Mouse (Mus musculus): ENCODE results near the gene Dyrk1a.

Dyrk1a gene

DNA sequence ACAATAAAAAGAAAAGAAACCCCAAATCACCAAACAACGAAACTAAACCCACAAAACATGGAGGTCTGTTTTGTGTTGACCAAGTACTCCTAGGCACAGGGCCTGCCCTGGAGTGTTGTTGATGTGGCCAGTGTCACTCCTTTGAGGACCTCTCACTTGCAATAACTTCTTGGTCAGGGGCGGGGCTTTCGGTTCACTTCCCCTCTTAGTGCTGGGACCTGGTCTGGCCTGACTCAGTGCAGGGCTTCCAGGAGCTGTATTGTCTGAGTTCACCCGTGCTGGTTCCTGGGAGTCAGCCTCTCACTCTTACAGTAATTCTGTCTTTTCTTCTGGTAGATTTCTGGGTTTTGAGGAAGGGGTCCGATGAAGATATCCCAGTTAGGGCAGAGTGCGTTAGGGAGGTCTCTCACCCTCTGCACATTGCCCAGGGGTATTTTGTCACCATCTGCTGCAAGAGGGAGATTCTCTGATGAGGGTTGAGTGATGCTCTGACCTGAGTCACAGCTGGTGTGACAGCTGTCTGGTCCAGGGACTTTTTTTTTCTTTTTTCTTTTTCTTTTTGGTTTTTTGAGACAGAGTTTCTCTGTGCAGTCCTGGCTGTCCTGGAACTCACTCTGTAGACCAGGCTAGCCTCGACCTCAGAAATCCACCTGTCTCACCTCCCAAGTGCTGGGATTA lies 150.8 kb downstream of the Dyrk1a start:
- no peak for DNase-seq

DNA sequence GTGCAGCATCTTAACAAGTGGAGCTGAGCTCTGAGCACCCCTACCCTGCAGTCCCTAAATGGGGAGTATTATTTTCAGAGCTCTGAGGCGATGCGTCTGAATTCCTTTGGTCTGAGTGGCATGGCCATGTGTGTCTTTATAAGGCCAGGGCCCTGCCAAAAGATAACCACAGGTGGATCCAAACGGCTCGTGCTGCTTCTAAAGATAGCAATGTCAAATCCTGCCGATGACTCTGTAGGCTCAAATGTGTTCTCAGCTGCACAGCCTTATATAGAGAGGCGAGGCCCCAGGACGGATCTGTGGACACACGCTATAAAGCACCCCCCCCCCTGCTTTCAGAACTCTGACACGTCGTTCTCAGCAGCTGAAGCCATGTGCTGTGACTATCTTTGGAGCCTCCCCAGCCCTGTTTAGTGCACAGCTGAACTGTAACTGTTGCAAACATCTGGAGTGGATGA lies 151.8 kb downstream of the Dyrk1a start:
- no peak for DNase-seq

DNA sequence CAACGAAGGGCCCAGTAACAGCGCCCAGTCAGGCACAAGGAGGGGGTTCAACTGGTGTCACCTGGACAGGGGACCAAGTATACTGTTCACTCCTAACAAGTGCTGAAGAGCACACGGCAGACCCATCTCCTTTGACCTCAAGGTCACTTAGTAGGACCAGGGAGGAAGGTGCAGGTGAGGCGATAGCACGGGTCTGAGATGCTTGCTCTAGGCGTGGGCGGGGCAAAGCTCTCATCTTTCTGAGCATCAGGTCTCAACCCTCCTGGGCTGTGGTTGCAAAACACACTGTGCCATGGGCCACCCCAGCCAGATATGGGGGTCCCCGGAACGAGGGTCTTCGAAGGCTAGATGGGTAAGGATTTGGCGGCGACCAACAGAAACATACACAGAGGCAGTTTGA lies 153.1 kb downstream of the Dyrk1a start:
- peak in 1 of 2 experiments; percentile 15 for DNase-seq

DNA sequence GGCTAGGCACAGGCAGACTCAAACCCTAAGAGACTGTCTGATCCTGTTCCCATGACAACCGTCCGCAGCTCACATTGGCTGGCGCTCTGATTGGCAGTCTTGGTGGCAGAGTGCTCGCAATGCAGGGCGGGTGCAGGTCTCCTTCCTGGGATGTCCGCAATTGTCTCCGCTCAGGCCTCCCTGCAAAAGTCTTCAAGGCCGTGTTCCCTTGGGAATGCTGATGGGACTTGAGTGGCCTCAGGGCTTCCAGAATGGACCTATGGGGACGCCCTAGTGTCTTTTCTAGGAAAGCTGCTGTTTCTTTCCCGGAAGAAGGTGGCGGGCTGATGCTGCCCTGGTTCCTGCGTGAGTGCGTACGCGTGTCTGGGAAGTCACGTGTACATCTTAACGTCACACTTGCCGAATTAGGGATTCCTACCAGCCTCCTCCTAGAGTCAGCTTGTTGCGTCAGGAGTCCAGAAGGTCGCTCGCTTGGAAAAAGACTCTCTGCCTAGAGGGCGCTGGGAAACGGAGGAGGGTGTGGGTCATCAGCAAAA lies 154.3 kb downstream of the Dyrk1a start:
- peak; percentile 88 to 95 for DNase-seq

DNA sequence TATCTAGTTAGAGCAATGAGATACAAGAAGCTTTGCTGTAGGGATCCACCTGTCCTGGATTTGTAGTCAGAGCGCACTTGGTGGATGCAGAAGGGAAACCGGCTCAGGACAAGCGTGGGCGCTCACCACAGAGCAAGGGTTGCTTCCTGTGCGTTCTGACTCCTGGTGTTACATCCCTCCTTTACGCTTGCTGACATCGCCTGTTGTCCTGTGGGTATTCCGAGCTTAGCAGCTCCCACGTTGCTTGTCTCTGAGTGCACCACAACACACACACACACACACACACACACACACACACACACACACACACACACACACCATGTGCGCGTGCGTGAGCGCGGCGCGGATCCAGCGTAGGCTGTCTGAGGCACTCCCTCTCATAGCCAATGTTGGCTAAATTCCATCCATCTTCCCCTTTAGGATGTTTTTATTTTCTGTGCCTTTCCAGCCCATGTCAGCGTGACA lies 155.0 kb downstream of the Dyrk1a start:
- peak; percentile 47 to 69 for DNase-seq

DNA sequence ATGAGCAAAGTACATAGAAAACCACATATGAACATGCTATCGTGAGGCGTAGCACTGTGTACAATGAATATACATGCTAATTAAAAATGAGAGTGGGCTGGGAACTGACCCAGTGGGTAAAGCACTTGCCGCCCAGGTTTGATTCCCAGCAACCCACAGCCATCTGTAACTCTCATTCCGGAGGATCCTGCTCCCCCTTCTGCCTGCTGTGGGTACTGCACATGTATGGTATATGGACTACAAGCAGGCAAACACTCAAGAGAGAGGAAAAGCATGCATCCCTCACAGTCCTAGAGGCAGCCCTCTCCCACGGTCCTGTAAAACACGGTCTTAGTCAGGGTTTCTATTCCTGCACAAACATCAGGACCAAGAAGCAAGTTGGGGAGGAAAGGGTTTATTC lies 159.4 kb downstream of the Dyrk1a start:
- no peak for DNase-seq

DNA sequence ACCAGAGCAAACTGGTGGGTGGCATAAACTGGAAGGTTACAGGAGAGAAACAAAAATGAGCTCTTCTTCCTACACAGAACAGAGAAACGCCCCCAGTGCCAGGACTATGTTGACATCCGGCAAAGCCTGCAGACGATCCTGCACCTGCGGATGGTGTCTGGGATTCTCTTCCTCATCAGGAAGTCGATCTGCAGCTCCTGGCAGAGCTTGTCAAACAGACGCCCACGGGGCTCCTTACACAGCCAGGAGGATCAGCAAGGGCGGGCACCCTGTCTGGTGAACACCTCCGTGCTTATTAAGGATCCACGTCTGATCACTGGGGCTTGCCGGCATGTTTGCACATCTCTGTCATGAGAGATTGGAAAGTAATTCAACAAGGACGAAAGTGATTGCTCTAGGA lies 161.2 kb downstream of the Dyrk1a start:
- DNase-seq: no peak

DNA sequence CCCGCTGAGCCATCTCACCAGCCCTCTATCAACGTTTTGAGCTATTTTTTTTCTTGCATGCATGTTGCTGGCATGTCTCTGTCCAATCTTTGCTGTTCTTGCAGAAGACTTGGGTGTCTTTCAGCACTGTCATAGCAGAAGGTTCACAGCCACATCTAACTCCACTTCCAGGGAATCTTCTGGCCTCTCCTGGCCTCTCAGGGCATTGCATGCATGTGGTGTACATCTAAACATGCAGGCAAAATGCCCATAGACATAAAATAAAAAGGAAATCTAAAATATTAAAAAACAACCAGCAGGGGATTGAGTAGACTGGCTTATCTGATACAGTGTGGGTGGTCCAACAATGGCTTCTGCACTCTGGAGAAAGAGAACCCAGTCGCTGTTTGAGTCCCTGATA lies 165.7 kb downstream of the Dyrk1a start:
- no peak for DNase-seq

DNA sequence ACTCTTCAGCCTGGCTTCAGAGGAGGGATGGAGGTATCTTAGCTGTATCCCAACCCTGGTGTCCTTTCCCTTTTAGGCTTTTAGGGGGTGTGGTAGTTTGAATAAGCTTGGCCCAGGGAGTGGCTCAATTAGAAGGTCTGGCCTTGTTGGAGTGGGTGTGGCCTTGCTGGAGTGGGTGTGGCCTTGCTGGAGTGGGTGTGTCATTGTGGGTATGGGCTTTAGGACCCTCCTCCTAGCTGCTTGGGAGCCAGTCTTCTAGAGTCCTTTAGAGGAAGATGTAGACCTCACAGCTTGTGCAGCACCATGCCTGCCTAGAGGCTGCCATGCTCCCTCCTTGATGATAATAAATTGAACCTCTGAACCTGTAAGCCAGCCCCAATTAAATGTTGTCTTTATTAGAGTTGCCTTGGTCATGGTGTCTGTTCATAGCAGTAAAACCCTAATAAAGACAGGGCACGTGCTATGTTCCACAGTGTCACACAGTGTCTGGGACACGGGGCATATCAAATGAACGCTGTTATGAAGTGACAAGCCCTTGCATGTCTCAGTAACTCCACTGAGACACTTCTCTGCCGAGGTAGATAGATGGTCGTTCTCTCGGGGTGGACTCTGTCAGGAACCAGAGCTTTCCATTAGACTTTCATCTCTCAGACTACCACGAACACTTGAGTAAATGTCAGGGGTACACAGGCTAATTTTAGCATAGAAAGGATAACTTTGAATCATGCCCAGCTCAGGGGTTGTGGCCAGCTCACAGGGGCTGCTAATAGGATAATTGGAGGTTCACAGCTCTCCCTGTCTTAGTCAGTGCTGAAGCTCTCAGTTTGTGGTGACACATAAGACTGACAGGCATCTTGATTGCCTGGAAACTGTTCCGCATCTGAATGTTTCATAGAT lies 166.9 kb downstream of the Dyrk1a start:
- no peak for DNase-seq

DNA sequence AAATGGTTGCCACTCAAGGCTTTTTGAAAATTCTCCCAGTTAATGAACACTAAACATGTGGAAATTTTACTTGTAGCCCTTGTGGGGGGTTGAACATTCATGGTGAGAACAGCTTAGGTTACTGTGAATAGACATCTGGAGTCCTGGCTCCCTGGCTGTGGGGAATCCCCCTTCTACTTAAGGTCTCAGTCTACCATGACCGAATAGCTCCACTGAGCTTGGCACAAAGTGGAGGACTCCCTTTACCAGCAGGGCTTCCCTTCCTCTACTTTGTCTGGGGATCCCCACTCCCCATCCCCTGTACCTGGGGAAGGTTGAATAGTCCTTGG lies 167.5 kb downstream of the Dyrk1a start:
- no peak for DNase-seq

DNA sequence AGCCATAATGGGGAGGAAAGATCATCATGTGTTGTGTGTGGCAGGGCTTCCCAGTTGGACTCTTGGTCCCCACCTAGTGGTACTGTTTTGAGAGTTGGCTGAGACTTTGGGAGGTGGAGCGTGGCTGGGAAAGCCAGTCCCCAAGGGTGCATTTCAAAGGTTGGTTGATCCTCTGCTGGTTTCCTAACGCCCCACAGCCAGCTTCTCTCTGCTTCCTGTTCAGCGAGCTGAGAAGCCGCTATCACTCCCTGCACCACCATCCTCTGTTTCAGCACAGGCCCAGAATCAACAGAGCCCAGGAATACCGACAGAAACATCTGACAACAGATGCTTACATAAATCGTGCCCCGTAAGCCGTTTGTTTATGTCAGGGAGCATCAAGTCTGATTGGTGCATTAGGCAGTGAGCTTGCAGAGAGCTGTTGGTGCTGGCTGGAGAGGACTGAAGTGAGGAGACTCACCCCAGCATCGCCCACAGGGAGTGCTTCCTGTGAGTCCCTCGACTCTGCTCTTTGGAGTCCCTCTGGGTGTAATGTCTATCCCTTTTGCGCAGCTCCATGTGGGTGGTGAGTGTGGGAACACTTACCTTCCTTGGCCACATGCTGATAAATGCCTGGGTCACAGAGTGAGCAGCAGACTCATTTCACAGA lies 174.2 kb downstream of the Dyrk1a start:
- DNase-seq: peak; percentile 54 to 68

DNA sequence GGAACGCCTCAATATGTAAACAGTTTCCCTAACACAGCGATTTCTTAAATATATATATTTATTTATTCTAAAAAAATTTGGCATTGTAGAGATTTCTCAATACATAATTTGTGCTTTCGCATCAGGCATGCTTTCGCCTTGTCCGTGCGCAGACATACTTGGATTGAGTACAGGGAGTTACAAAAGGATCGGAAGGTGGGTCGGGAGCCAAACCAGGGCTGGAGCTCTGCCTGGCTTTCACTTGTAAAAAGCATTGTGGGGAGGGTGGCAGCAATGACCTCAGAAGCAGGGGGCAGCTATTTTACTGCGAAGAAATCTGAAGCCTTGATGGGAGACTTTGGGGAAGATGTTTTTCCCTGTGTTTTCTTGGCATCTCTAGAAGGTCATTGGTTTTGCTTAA lies 175.2 kb downstream of the Dyrk1a start:
- DNase-seq: peak; percentile 62 to 63
